Mouse (Mus musculus) forebrain, embryonic 15.5 days (tissue): ENCODE data around the gene Ugdh. TPM values are rescaled to one million over a fixed set of nuclear protein-coding genes. Genes with fewer than 3 reads are reported as not detected.
A peak's percentile ranks its signal among the peaks of the same experiment; 100 is the strongest.

Source experiments
- ATAC-seq: fragments of 200-750 bp; cut with Nextera tagmentation; replicated peaks from 2 replicates; pipeline ENCODE4 v1.8.0; 2017; ENCODE audit warnings: mild to moderate bottlenecking, moderate TSS enrichment, moderate library complexity
- H3K27ac ChIP-seq: fragments of 300-500 bp; sonication (generic); replicated peaks from 2 replicates; pipeline ENCODE4 v1.5.1; 2015; ENCODE audit warnings: mild to moderate bottlenecking, inconsistent platforms
- H3K27me3 ChIP-seq: fragments of 300-500 bp; sonication (generic); 2 replicates; pipeline ENCODE4 v1.6.1; 2015; ENCODE audit warnings: inconsistent platforms
- H3K36me3 ChIP-seq: fragments of 300-500 bp; sonication (generic); 2 replicates; pipeline ENCODE4 v1.6.1; 2015; ENCODE audit warnings: mild to moderate bottlenecking, inconsistent platforms
- H3K4me1 ChIP-seq: fragments of 300-500 bp; sonication (generic); 2 replicates; pipeline ENCODE4 v1.6.1; 2015; ENCODE audit warnings: inconsistent platforms
- H3K4me2 ChIP-seq: fragments of 300-500 bp; sonication (generic); replicated peaks from 2 replicates; pipeline ENCODE4 v1.6.1; 2015; ENCODE audit warnings: mild to moderate bottlenecking, inconsistent platforms
- H3K4me3 ChIP-seq: fragments of 300-500 bp; sonication (generic); 2 replicates; pipeline ENCODE4 v1.5.1; 2015; ENCODE audit warnings: mild to moderate bottlenecking, inconsistent platforms
- H3K9ac ChIP-seq: fragments of 300-500 bp; sonication (generic); replicated peaks from 2 replicates; pipeline ENCODE4 v1.6.1; 2015; ENCODE audit warnings: mild to moderate bottlenecking, inconsistent platforms
- H3K9me3 ChIP-seq: fragments of 300-500 bp; sonication (generic); 2 replicates; pipeline ENCODE4 v1.6.1; 2016; ENCODE audit warnings: inconsistent platforms
- WGBS: fragments of 180-500 bp; shearing (Covaris S2); methylation state at CpG from one replicate; pipeline ENCODE4 v1.1.7; 2015; ENCODE audit warnings: mixed read lengths; 5-methylcytosine and 5-hydroxymethylcytosine counted together
- polyA plus RNA-seq: library from polyadenylated mRNA; unstranded; fragments of >200 nt; fragmentation: Nextera tagmentation; extraction: Ambion mirVana; gene quantifications from 2 replicates; pipeline ENCODE4 v1.2.1, GENCODE M21; 2015

Ugdh gene
- polyA plus RNA-seq, 1 experiment from 2014 or later: 60.4 TPM

GRCm38 (mm10) chr5:65424215-65424614 lies 11.5 kb downstream of the Ugdh start:
- H3K4me2 ChIP-seq: no peak overlapping the region
- H3K27me3 ChIP-seq: no peaks in the 10 kb centered on the region
- H3K4me1 ChIP-seq: no peaks in the 10 kb centered on the region
- ATAC-seq: no peak
- H3K9ac ChIP-seq: no peak overlapping the region
- H3K36me3 ChIP-seq: peaks cover 71% of the 10 kb centered on the region
- 95% methylated on average over 6 of the region's 6 CpGs for WGBS
- H3K27ac ChIP-seq: no peak overlapping the region
- no peaks in the 10 kb centered on the region for H3K9me3 ChIP-seq
- no peak overlapping the region for H3K4me3 ChIP-seq

GRCm38 (mm10) chr5:65422803-65423202 lies 12.9 kb downstream of the Ugdh start:
- Histone ChIP-seq H3K4me3 (no peak overlapping the region), H3K36me3 (peaks cover 83% of the 10 kb centered on the region), H3K9me3 (no peaks in the 10 kb centered on the region), H3K27me3 (no peaks in the 10 kb centered on the region), H3K4me2 (no peak overlapping the region), H3K4me1 (no peaks in the 10 kb centered on the region), H3K9ac (no peak overlapping the region), H3K27ac (no peak overlapping the region)
- no peak for ATAC-seq
- WGBS: 93% methylated on average over 8 of the region's 8 CpGs

DNA sequence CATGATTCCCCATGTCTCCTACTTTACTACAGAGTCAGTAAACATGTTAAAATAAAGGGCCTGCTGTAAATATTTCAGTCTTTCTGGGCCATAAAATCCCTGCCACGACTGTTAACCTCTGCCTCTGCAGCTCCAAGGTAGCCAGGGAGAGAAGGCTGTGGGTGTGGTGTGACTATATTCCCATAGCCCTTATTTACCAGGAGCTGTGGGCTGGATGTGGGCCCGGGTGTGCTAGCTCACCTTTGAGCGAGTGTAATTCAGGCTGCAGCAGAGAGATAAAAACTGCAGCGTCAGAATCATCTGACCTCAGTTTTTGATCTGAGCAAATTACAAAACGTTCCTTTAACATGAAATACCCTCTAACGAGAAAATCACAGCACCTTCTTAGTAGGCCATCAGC lies 14.9 kb downstream of the Ugdh start:
- H3K9ac ChIP-seq: no peak overlapping the region
- WGBS: 75% methylated on average over 6 of the region's 6 CpGs
- no peak overlapping the region for H3K27ac ChIP-seq
- H3K36me3 ChIP-seq: peaks cover 78% of the 10 kb centered on the region
- H3K4me1 ChIP-seq: peaks cover 2% of the 10 kb centered on the region; the same call in 1 of the 2 replicates
- H3K9me3 ChIP-seq: no peaks in the 10 kb centered on the region
- H3K4me2 ChIP-seq: no peak overlapping the region
- no peak overlapping the region for H3K4me3 ChIP-seq
- ATAC-seq: no peak
- H3K27me3 ChIP-seq: no peaks in the 10 kb centered on the region

DNA sequence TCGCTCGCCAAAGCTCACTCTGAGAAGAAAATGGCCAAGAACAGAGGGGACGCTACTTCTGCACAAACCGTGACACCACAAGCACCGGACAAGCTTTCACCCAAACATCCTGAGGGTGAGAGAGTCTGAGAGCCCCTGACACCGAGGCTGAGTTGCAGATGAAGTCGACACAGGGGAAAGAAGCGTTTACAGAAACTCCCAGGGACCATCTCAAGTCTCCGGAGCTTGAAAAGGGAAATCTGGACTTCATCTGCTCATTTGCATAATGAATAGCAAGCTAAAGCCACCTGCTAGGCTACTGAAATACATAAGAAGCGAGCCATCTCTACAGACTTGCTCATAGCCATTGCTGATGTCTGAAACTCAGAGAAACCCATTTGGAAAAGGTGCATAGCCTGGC lies 16.6 kb downstream of the Ugdh start:
- Histone ChIP-seq H3K27ac (no peak overlapping the region), H3K9ac (no peak overlapping the region), H3K4me3 (no peak overlapping the region), H3K27me3 (no peaks in the 10 kb centered on the region), H3K36me3 (peaks cover 72% of the 10 kb centered on the region), H3K9me3 (no peaks in the 10 kb centered on the region), H3K4me2 (no peak overlapping the region), H3K4me1 (peaks cover 5% of the 10 kb centered on the region; the same call in 1 of the 2 replicates)
- 66% methylated on average over 10 of the region's 10 CpGs for WGBS
- no peak for ATAC-seq

DNA sequence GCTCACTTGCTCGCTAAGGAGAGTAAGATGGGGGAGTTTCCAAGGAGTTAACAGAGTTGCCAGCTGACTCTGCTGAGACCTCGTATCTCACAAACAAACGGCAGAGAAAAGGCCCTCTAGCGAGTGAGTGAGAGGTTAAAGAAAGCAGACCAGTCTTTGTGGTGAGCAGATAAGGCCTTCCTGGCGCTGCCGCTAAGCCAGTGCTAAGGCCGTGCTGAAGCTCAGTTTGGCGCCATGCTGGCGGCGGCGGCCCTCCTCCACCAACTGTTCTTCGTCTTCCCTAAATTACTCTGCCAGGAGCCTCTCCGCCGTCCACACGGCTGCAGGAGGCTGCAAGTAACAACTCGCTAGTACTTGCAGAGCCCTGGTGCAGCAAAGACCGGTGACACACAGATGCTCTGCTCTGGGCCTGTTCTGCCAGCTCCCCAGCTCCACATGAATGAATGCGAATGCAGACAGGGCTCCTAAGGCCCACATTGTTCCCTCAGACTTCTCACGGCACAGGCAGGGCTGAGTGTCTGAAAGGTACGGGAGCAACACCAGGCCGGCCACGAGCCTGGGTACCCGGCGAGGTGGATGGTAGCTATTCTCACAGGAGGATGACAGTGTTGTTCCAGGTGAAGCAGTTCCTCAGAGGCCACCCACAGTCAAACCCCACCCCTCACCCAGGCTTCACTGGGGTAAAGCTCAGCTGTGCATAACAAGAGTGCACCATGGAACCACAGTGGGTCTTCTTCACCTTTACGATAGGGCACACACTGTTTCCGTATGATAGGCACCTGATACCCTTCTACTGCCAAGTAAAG lies 19.9 kb downstream of the Ugdh start:
- no peak; the same call in 1 of the 2 replicates for ATAC-seq
- H3K27me3 ChIP-seq: no peaks in the 10 kb centered on the region
- H3K9ac ChIP-seq: no peak overlapping the region
- no peak overlapping the region for H3K27ac ChIP-seq
- H3K4me2 ChIP-seq: no peak overlapping the region
- H3K36me3 ChIP-seq: peaks cover 67% of the 10 kb centered on the region
- WGBS: 17% methylated on average over 26 of the region's 26 CpGs
- peaks cover 5% of the 10 kb centered on the region; the same call in 1 of the 2 replicates for H3K4me1 ChIP-seq
- H3K9me3 ChIP-seq: no peaks in the 10 kb centered on the region
- H3K4me3 ChIP-seq: no peak overlapping the region

- Histone ChIP-seq H3K9me3 (no peaks in the 10 kb centered on the region), H3K27me3 (no peaks in the 10 kb centered on the region), H3K4me3 (no peak overlapping the region), H3K4me1 (no peaks in the 10 kb centered on the region), H3K27ac (0 out of 2 replicates have a peak overlapping the region, but pooled peaks have one; percentile 31), H3K4me2 (no peak overlapping the region), H3K36me3 (peaks cover 65% of the 10 kb centered on the region), H3K9ac (no peak overlapping the region)
- 13% methylated on average over 12 of the region's 12 CpGs for WGBS
- 0 out of 2 replicates have a peak, but pooled peaks have one; percentile 29 for ATAC-seq
These were observed 27.8 kb downstream of the Ugdh start for GRCm38 (mm10) chr5:65407989-65408388.

GRCm38 (mm10) chr5:65401251-65401994 lies 34.3 kb downstream of the Ugdh start:
- H3K36me3 ChIP-seq: peaks cover 67% of the 10 kb centered on the region
- no peak overlapping the region for H3K4me3 ChIP-seq
- no peaks in the 10 kb centered on the region for H3K4me1 ChIP-seq
- no peaks in the 10 kb centered on the region for H3K27me3 ChIP-seq
- peak; percentile 69; the same call in 1 of the 2 replicates for ATAC-seq
- 28% methylated on average over 2 of the region's 2 CpGs for WGBS
- no peak overlapping the region for H3K4me2 ChIP-seq
- no peaks in the 10 kb centered on the region for H3K9me3 ChIP-seq
- no peak overlapping the region for H3K27ac ChIP-seq
- H3K9ac ChIP-seq: no peak overlapping the region

- Histone ChIP-seq H3K9me3 (no peaks in the 10 kb centered on the region), H3K36me3 (peaks cover 44% of the 10 kb centered on the region), H3K4me3 (no peak overlapping the region), H3K9ac (no peak overlapping the region), H3K27me3 (no peaks in the 10 kb centered on the region), H3K27ac (no peak overlapping the region), H3K4me1 (peaks cover 24% of the 10 kb centered on the region), H3K4me2 (no peak overlapping the region)
- no peak for ATAC-seq
- WGBS: 89% methylated on average over 7 of the region's 7 CpGs
These were observed 41.3 kb downstream of the Ugdh start for GRCm38 (mm10) chr5:65394425-65394824.

GRCm38 (mm10) chr5:65391753-65392152 lies 44.0 kb downstream of the Ugdh start:
- H3K36me3 ChIP-seq: peaks cover 53% of the 10 kb centered on the region
- WGBS: 2% methylated on average over 12 of the region's 12 CpGs
- peak overlapping the region; percentile 92 for H3K4me3 ChIP-seq
- H3K4me2 ChIP-seq: peak overlapping the region; percentile 76
- H3K27me3 ChIP-seq: no peaks in the 10 kb centered on the region
- no peaks in the 10 kb centered on the region for H3K9me3 ChIP-seq
- ATAC-seq: peak; percentile 34
- peak overlapping the region; percentile 63 for H3K27ac ChIP-seq
- H3K4me1 ChIP-seq: peaks cover 32% of the 10 kb centered on the region
- peak overlapping the region; percentile 69 for H3K9ac ChIP-seq

DNA sequence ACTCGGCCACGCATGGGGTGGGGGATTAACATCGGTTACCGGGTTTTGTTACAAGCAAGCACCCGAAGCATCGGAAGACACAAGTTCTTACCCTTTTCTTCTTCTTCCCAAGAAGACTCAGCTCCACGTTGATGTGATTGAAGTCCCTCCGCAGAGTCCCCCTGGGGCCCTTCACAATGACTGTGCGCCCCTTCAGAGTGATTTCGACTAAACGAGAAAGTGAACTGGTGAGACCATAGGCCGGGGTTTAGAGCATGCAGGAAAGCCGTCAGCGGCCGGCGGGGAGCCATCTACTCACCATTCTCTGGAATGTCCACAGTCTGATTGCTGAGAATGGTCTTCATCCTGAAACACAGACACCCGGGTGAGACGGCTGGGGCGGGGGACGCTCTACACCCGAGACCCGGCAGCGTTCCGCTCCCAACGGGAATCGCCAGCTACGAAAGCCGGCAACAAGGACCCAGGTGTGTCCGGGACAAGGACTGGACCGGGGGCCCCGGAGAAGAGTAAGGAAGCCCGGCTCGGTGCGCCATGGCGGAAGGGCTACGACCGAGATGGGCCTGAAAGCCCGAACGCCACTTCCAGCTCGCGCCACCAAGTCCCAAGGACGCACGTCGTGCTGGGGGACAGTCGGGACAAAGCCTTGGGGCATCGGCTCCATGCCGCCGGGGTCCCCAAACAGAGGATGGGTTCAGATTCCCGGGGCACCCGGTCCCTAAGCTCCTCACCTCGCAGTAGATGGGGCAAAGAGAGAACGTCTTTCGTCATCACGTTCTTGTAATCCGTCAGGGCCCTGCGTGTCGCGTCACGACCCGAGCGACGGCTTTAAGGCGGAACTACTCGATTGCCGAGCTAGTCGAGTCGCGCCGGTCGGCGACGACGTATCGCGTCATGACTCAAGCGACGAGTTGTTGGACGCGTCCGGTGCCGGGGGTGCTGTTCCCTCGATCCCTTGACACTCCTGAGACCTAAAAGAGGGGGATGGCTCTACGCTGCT lies 44.8 kb downstream of the Ugdh start, which contains the start of the genes Rpl9 and Lias:
Rpl9 (minus strand) TSS at position 797 of the 997 bp plus-strand sequence.
Lias (plus strand) TSS at position 850 of the 997 bp plus-strand sequence.
- peak within 1 kb of the TSS; percentile 76 for H3K4me2 ChIP-seq
- H3K27ac ChIP-seq: peak within 1 kb of the TSS; percentile 94
- H3K36me3 ChIP-seq: peaks cover 49% of the 10 kb centered on the region
- WGBS: under 1% methylated on average over 83 of the region's 83 CpGs
- no peaks in the 10 kb centered on the region for H3K9me3 ChIP-seq
- H3K4me1 ChIP-seq: peaks cover 32% of the 10 kb centered on the region
- no peaks in the 10 kb centered on the region for H3K27me3 ChIP-seq
- peak; percentile 98 for ATAC-seq
- peak within 1 kb of the TSS; percentile 98 for H3K9ac ChIP-seq
- peak within 1 kb of the TSS; percentile 92 for H3K4me3 ChIP-seq
